Mouse (Mus musculus): ENCODE results near the gene Psmd11.

DNA sequence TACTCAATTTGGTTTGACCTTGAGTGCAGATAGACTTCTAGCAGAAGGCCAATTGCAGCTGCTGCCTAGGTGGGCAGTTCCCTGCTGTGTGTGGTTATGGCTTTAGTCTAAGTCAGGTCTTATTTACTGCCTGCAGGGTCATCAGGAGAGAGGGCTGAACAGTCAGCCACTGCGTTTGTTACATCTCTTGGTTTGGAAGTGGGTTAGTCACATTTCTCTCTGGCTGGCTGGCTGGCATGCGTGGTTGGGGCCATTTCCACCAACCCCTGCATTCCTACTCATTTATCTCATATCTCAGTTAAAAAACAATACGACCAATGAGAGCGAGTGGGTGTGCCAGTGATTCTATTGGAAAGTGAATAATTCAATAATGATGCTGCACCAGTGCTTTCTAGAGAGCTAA, 71.1 kb downstream of the Psmd11 start:
- TF ChIP-seq CTCF (IDR thresholded peaks at IDR 0.05; ENCODE audit: low read depth, low read length) (no peak), POLR2A (IDR thresholded peaks at IDR 0.05; ENCODE audit: extremely low read depth, insufficient read depth, low read length) (no peak)
